In the genomic region with DNA sequence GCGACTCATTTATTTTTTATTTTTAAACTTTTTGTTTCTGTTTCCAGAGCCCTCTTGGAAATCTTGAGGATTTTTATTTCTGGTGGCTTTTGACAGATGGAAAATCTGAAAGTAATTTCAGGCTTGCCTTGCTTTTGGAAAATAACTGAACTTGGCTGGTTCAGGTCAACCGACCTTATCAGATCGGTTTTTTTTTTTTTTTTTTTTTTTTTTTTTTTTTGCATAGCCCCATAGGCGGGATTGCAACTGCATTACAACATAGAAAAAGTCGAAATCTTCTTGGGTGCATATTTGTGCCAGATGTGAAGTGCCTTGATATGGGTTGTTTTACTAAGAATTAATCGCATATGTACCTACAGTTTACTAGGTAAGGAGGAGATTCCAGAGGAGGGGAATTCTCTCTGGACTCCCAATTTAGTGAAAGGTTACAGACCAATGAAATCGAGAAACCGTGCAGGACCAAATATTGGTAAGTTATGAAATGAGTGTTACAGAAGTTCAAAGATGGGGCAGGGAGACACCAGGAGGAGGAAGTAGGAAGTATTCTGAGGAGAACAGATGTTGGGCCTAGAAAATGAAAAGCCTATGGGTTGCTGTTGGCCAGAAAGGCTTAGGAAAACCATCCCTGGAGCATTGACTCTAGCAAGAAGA, we compare ENCODE assay signal across 8 mouse cellular contexts. TPM values are rescaled to one million over a fixed set of nuclear protein-coding genes. Genes with fewer than 3 reads are reported as not detected.
DNase-seq lines count a peak whose midpoint lies in the region; ATAC-seq and TF ChIP-seq lines count a peak whose summit lies in the region.

No protein-coding gene starts in this region.

- no peak for TF ChIP-seq POLR2A in heart, adult 2 months (IDR thresholded peaks at IDR 0.05; ENCODE audit: insufficient read depth, low read depth, low read length)
- TF ChIP-seq POLR2A in ES-Bruce4 (IDR thresholded peaks at IDR 0.05; ENCODE audit: insufficient read depth, low read length) = no peak

- peak overlapping the region; percentile 66 for H3K4me2 ChIP-seq in forebrain, embryonic 14.5 days (ENCODE audit: low read length)
- peak overlapping the region; percentile 73 for H3K4me2 ChIP-seq in limb, embryonic 12.5 days
- H3K4me2 ChIP-seq in stomach, embryonic 14.5 days (replicated peaks; ENCODE audit: low read depth, low read length) = peak overlapping the region; percentile 65

- WGBS in heart, adult 2 months = 10% methylated on average over 8 of the region's 8 CpGs
- 27% methylated on average over 8 of the region's 8 CpGs for WGBS in forebrain, embryonic 14.5 days
- 15% methylated on average over 8 of the region's 8 CpGs for WGBS in limb, embryonic 12.5 days
- 18% methylated on average over 8 of the region's 8 CpGs for WGBS in stomach, embryonic 14.5 days

- H3K27me3 ChIP-seq in heart, adult 2 months (ENCODE audit: control insufficient read depth, insufficient read depth, low read length) = no peaks in the 10 kb centered on the region
- H3K27me3 ChIP-seq in ES-Bruce4 (ENCODE audit: control insufficient read depth, insufficient read depth, low read length, poor library complexity, severe bottlenecking) = no peaks in the 10 kb centered on the region
- no peaks in the 10 kb centered on the region for H3K27me3 ChIP-seq in forebrain, embryonic 14.5 days (replicated peaks; ENCODE audit: control insufficient read depth, insufficient read depth, low read length)
- H3K27me3 ChIP-seq in limb, embryonic 12.5 days = no peaks in the 10 kb centered on the region
- no peaks in the 10 kb centered on the region for H3K27me3 ChIP-seq in stomach, embryonic 14.5 days (ENCODE audit: control insufficient read depth, insufficient read depth, low read length)

- peak in 1 of 2 experiments; percentile 7 for DNase-seq in heart, adult 2 months
- no peak for DNase-seq in heart, postnatal 14 days
- DNase-seq in forebrain, embryonic 14.5 days (ENCODE audit: low spot score) = no peak
- DNase-seq in adrenal gland, adult 8-10 months = no peak
- DNase-seq in B cell, adult 2 months = no peak

- no peak for ATAC-seq in forebrain, embryonic 14.5 days
- ATAC-seq in limb, embryonic 12.5 days (ENCODE audit: insufficient number of reproducible peaks, insufficient read depth, low FRiP score, low TSS enrichment, low read depth) = no peak
- ATAC-seq in stomach, embryonic 14.5 days (ENCODE audit: insufficient number of reproducible peaks, insufficient read depth, low FRiP score, low read depth) = no peak

- intact Hi-C loops in heart, adult 2 months (cut with DNase I) = loop anchor here (2.0 to 10.0 kb wide), 3 partner anchors 81 to 1993 kb away; a partner anchor contains a TSS
- intact Hi-C loops in heart, postnatal 14 days (cut with DNase I) = no loop called here

- peak overlapping the region; percentile 100 for H3K9ac ChIP-seq in heart, adult 2 months (ENCODE audit: low read depth, low read length)
- H3K9ac ChIP-seq in ES-Bruce4 (ENCODE audit: low read depth, poor library complexity, severe bottlenecking) = peak overlapping the region; percentile 98
- peak overlapping the region; percentile 95 for H3K9ac ChIP-seq in forebrain, embryonic 14.5 days (ENCODE audit: low read length)
- peak overlapping the region; percentile 91 for H3K9ac ChIP-seq in limb, embryonic 12.5 days (replicated peaks)
- peak overlapping the region; percentile 76; the same call in 1 of the 2 replicates for H3K9ac ChIP-seq in stomach, embryonic 14.5 days (replicated peaks; ENCODE audit: low read depth, low read length)

- peak overlapping the region; percentile 100 for H3K4me3 ChIP-seq in heart, adult 2 months
- peak overlapping the region; percentile 87 for H3K4me3 ChIP-seq in ES-Bruce4 (ENCODE audit: low read depth, low read length)
- H3K4me3 ChIP-seq in forebrain, embryonic 14.5 days (ENCODE audit: low read depth, low read length) = peak overlapping the region; percentile 93
- H3K4me3 ChIP-seq in limb, embryonic 12.5 days (replicated peaks) = peak overlapping the region; percentile 89
- H3K4me3 ChIP-seq in stomach, embryonic 14.5 days (ENCODE audit: low read depth, low read length) = peak overlapping the region; percentile 77

- peak; percentile 27; the same call in 1 of the 2 replicates for TF ChIP-seq CTCF in heart, adult 2 months (IDR thresholded peaks at IDR 0.05)
- no peak for TF ChIP-seq CTCF in ES-Bruce4 (IDR thresholded peaks at IDR 0.05; ENCODE audit: low read depth, low read length)

- H3K4me1 ChIP-seq in heart, adult 2 months (ENCODE audit: control insufficient read depth, insufficient read depth, low read length) = peaks cover 4% of the 10 kb centered on the region
- H3K4me1 ChIP-seq in ES-Bruce4 (ENCODE audit: control insufficient read depth, insufficient read depth, low read length) = no peaks in the 10 kb centered on the region
- H3K4me1 ChIP-seq in forebrain, embryonic 14.5 days (ENCODE audit: control insufficient read depth, insufficient read depth, low read length) = peaks cover 5% of the 10 kb centered on the region
- peaks cover 4% of the 10 kb centered on the region; the same call in 1 of the 2 replicates for H3K4me1 ChIP-seq in limb, embryonic 12.5 days (replicated peaks)
- H3K4me1 ChIP-seq in stomach, embryonic 14.5 days (ENCODE audit: control insufficient read depth, insufficient read depth, low read length) = peaks cover 5% of the 10 kb centered on the region; the same call in 1 of the 2 replicates

- peaks cover 32% of the 10 kb centered on the region for H3K36me3 ChIP-seq in heart, adult 2 months (ENCODE audit: control insufficient read depth, insufficient read depth, low read length)
- no peaks in the 10 kb centered on the region for H3K36me3 ChIP-seq in ES-Bruce4 (ENCODE audit: control insufficient read depth, insufficient read depth, low read length, poor library complexity, severe bottlenecking)
- H3K36me3 ChIP-seq in forebrain, embryonic 14.5 days (ENCODE audit: control insufficient read depth, insufficient read depth, low read length) = no peaks in the 10 kb centered on the region
- H3K36me3 ChIP-seq in limb, embryonic 12.5 days = no peaks in the 10 kb centered on the region
- no peaks in the 10 kb centered on the region for H3K36me3 ChIP-seq in stomach, embryonic 14.5 days (ENCODE audit: control insufficient read depth, insufficient read depth, low read length)

- peak overlapping the region; percentile 100 for H3K27ac ChIP-seq in heart, adult 2 months
- peak overlapping the region; percentile 32; the same call in 1 of the 2 replicates for H3K27ac ChIP-seq in ES-Bruce4 (ENCODE audit: insufficient read depth, low read length)
- no peak overlapping the region for H3K27ac ChIP-seq in forebrain, embryonic 14.5 days (ENCODE audit: low read depth, low read length)
- peak overlapping the region; percentile 96 for H3K27ac ChIP-seq in limb, embryonic 12.5 days
- peak overlapping the region; percentile 93; the same call in 1 of the 2 replicates for H3K27ac ChIP-seq in stomach, embryonic 14.5 days (ENCODE audit: low read length)

- H3K9me3 ChIP-seq in ES-Bruce4 (replicated peaks; ENCODE audit: control insufficient read depth, insufficient read depth, low read length, poor library complexity, severe bottlenecking) = no peaks in the 10 kb centered on the region
- H3K9me3 ChIP-seq in forebrain, embryonic 14.5 days (replicated peaks; ENCODE audit: control insufficient read depth, low read length) = no peaks in the 10 kb centered on the region
- H3K9me3 ChIP-seq in limb, embryonic 12.5 days = no peaks in the 10 kb centered on the region
- H3K9me3 ChIP-seq in stomach, embryonic 14.5 days (ENCODE audit: control insufficient read depth, low read depth, low read length) = no peaks in the 10 kb centered on the region

- 0 out of 2 replicates have a peak, but pooled peaks cover 1% of the 10 kb centered on the region for H3K79me2 ChIP-seq in heart, adult 2 months (replicated peaks; ENCODE audit: control insufficient read depth, insufficient read depth, low read length)

- no peak for TF ChIP-seq EP300 in heart, adult 2 months (IDR thresholded peaks at IDR 0.05; ENCODE audit: insufficient read depth, low read depth, low read length)
- TF ChIP-seq EP300 in ES-Bruce4 (IDR thresholded peaks at IDR 0.05; ENCODE audit: insufficient read depth, low read depth, low read length) = no peak

RNA-seq across cellular contexts. Expression of a gene that starts 1.7 kb away (rescaled TPM):
- 10 to 100 TPM; 35.6 to 36.4 TPM for total RNA-seq in heart, adult 2 months (2021)
- 26.6 and 30.8 TPM in 2 replicates for polyA plus RNA-seq in heart, adult 2 months (2012; rRNA removed)
- 10 to 100 TPM; 40.1 to 45.6 TPM for total RNA-seq in heart, postnatal 14 days (2021)
- 30.6 and 34.8 TPM in 2 replicates for polyA plus RNA-seq in ES-Bruce4 (2011; ENCODE audit: insufficient read depth, insufficient read length, low read depth, missing spikeins)
- polyA plus RNA-seq in forebrain, embryonic 14.5 days (2014; fragmentation: Nextera tagmentation; extraction: Ambion mirVana) = 118 and 128 TPM in 2 replicates
- 40.9 and 41.2 TPM in 2 replicates for polyA plus RNA-seq in limb, embryonic 12.5 days (2016; fragmentation: Nextera tagmentation; extraction: Ambion mirVana)
- polyA plus RNA-seq in stomach, embryonic 14.5 days (2014; fragmentation: Nextera tagmentation; extraction: Ambion mirVana) = 41.3 and 42.2 TPM in 2 replicates
- 100 to 1,000 TPM in 1 of 4 experiments, 10 to 100 TPM in 3; 78.4 to 101 (median 92.9) TPM for total RNA-seq in adrenal gland, adult 8-10 months (2022)
